Mouse (Mus musculus): ENCODE measurements at regions not wholly inside any gene's neighbourhood (a gene's known extent, or its start where the extent isn't known, plus 50 kb on each side); places are given as distances from the start of the nearest gene placed in this dataset.

GRCm38 (mm10) chr7:55710872-55711558 lies 57.0 kb upstream of the Siglech start:
- Histone ChIP-seq H3K9ac (replicated peaks; ENCODE audit: low read depth, low read length) (no peak overlapping the region), H3K4me1 (ENCODE audit: control insufficient read depth, insufficient read depth, low read length) (no peaks in the 10 kb centered on the region), H3K27me3 (ENCODE audit: control insufficient read depth, insufficient read depth, low read length) (no peaks in the 10 kb centered on the region), H3K4me3 (ENCODE audit: low read depth, low read length) (no peak overlapping the region), H3K36me3 (ENCODE audit: control insufficient read depth, insufficient read depth, low read length) (no peaks in the 10 kb centered on the region), H3K4me2 (replicated peaks; ENCODE audit: low read depth, low read length) (no peak overlapping the region), H3K9me3 (ENCODE audit: control insufficient read depth, low read depth, low read length) (no peaks in the 10 kb centered on the region), H3K27ac (ENCODE audit: low read length) (no peak overlapping the region)
- 9% methylated on average over 11 of the region's 11 CpGs for WGBS
- peak; percentile 88 for ATAC-seq (ENCODE audit: insufficient number of reproducible peaks, insufficient read depth, low FRiP score, low read depth)
